Mouse (Mus musculus) cortical plate, adult 2 months (tissue): Measurements from ENCODE around the gene Tmem123. TPM values are rescaled to one million over a fixed set of nuclear protein-coding genes. Genes with fewer than 3 reads are reported as not detected.
A peak's percentile ranks its signal among the peaks of the same experiment; 100 is the strongest.

Experiments used
- H3K27ac ChIP-seq: fragments of 200-500 bp; 2 replicates; pipeline ENCODE4 v1.5.1; 2012; ENCODE audit warnings: low read length, control low read depth, inconsistent platforms; ENCODE audit not compliant: insufficient read depth
- H3K4me1 ChIP-seq: fragments of 200-500 bp; 2 replicates; pipeline ENCODE4 v1.6.1; 2011; ENCODE audit warnings: low read length; ENCODE audit not compliant: control insufficient read depth, insufficient read depth
- H3K4me3 ChIP-seq: fragments of 200-500 bp; 2 replicates; pipeline ENCODE4 v1.5.1; 2011; ENCODE audit warnings: mild to moderate bottlenecking, low read length, control low read depth; ENCODE audit not compliant: insufficient read depth
- CTCF ChIP-seq: fragments of 200-500 bp; IDR thresholded peaks from 2 replicates; pipeline ENCODE4 v1.5.1; 2011; ENCODE audit warnings: mild to moderate bottlenecking, control low read depth, low read length; ENCODE audit not compliant: insufficient read depth; ENCODE audit errors: extremely low read depth
- POLR2A ChIP-seq: fragments of 200-500 bp; IDR thresholded peaks from 2 replicates; pipeline ENCODE4 v1.6.1; 2011; ENCODE audit warnings: mild to moderate bottlenecking, low read length, control low read depth; ENCODE audit not compliant: insufficient read depth; ENCODE audit errors: extremely low read depth
- polyA plus RNA-seq: library from polyadenylated mRNA; depleted of rRNA; stranded (reverse); fragments of >200 nt; gene quantifications from 2 replicates; pipeline ENCODE4 v1.2.3, GENCODE M21; 2012; rRNA removed

Gene Tmem123
- polyA plus RNA-seq = 14.9 and 18.1 TPM in 2 replicates

- H3K4me3 ChIP-seq = peak within 1 kb of the TSS; percentile 53
- peak within 1 kb of the TSS; percentile 75 for H3K27ac ChIP-seq
- H3K4me1 ChIP-seq = no peaks in the 10 kb centered on the region
- TF ChIP-seq POLR2A (no peak), CTCF (no peak)
These were observed at the start of gene Tmem123 for GRCm38 (mm10) chr9:7763614-7764300. TSS of gene Tmem123 (plus strand) at chr9:7764041.

GRCm38 (mm10) chr9:7714062-7714907 lies 49.6 kb upstream of the Tmem123 start:
- no peaks in the 10 kb centered on the region for H3K4me1 ChIP-seq
- no peak overlapping the region for H3K27ac ChIP-seq
- H3K4me3 ChIP-seq = no peak overlapping the region
- TF ChIP-seq CTCF (peak; percentile 9; the same call in 1 of the 2 replicates), POLR2A (no peak)

- TF ChIP-seq POLR2A = no peak
- no peak for TF ChIP-seq CTCF
- Histone ChIP-seq H3K27ac (no peak overlapping the region), H3K4me1 (no peaks in the 10 kb centered on the region), H3K4me3 (no peak overlapping the region)
These were observed 49.0 kb upstream of the Tmem123 start for GRCm38 (mm10) chr9:7714908-7715175.

DNA sequence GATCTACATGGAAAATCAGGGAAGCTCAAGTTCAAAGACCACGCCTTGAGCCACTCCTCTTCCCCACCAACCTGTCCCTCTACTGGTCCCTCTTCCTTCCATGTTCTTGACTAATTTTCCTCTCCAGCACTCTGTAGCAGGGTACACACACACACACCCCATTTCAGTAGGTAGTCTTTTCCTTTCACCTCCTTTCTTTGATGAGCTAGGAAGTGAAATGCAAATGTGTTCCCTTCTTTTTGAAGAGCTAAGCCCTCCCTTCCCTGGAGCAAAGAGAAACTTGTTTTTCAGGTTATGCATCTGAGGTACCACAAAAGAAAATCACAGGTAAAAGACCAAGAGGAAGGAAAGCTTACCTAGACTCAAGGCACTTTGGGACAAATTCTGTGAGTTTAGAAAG lies 42.3 kb upstream of the Tmem123 start:
- no peak for TF ChIP-seq POLR2A
- TF ChIP-seq CTCF = no peak
- Histone ChIP-seq H3K27ac (no peak overlapping the region), H3K4me3 (no peak overlapping the region), H3K4me1 (no peaks in the 10 kb centered on the region)

DNA sequence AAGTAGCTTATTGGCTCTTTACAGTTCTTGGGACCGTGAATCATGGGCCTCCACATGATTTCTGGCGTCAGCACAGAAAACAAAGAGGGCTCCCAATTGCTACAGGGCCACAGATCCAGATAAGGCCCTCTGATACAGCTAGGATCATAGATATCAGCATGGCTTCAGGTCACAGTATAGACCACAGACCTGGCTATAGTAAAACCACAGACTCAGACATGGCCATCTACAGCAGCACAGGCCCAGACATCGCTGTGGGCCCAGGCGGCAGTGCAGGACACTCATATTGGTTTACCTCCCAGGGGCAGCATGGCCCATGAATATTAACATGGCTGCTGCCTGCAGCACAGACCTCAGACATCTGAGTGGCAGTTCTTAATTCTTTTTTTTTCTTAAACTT lies 34.8 kb upstream of the Tmem123 start:
- Histone ChIP-seq H3K4me1 (no peaks in the 10 kb centered on the region), H3K4me3 (no peak overlapping the region), H3K27ac (no peak overlapping the region)
- TF ChIP-seq POLR2A = no peak
- no peak for TF ChIP-seq CTCF

DNA sequence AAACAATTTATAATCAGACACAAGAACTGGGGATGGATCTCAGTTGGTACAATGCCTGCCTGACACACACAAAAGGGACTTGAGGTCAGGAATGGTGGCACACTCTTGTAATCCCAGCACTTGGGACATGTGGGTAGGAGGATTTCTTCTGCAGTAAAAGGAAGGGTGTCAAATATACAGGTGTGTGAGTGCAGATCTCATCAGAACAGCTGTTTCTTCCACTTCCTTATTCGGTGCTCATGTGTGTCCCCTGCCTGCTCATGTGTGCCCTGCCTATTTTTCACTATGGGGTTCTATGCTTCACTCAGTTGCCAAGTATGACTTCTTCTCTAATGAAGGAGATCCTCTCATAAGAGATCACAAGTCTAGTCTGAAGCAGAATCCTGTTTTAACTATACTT lies 21.1 kb upstream of the Tmem123 start:
- Histone ChIP-seq H3K4me1 (no peaks in the 10 kb centered on the region), H3K4me3 (no peak overlapping the region), H3K27ac (no peak overlapping the region)
- TF ChIP-seq POLR2A (no peak), CTCF (no peak)

DNA sequence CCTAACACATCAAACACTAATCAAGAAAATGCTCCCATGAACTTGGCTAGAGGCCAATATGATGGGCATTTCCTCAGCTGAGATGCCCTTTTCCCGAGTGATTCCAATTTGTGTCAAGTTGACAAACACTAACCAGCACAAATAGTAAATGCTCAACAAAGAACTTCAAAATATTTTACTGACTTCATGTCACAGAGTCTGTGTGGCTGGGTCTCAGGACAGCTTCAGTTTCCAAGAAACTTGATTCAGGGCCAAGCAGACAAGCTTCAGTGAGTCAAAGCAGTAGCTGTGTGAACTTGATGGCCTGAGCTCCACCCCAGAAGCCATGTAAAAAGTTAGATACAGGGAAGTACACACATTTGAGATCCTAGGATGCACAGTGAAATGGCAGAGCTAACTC lies 19.7 kb upstream of the Tmem123 start:
- Histone ChIP-seq H3K4me3 (no peak overlapping the region), H3K27ac (no peak overlapping the region), H3K4me1 (no peaks in the 10 kb centered on the region)
- TF ChIP-seq CTCF (no peak), POLR2A (no peak)

GRCm38 (mm10) chr9:7748881-7749280 lies 15.0 kb upstream of the Tmem123 start:
- H3K4me1 ChIP-seq = no peaks in the 10 kb centered on the region
- no peak overlapping the region for H3K27ac ChIP-seq
- H3K4me3 ChIP-seq = no peak overlapping the region
- TF ChIP-seq CTCF (no peak), POLR2A (no peak)

- Histone ChIP-seq H3K4me1 (no peaks in the 10 kb centered on the region), H3K27ac (no peak overlapping the region), H3K4me3 (no peak overlapping the region)
- no peak for TF ChIP-seq POLR2A
These were observed 14.3 kb upstream of the Tmem123 start for GRCm38 (mm10) chr9:7749537-7749936.

GRCm38 (mm10) chr9:7755889-7756423 lies 7.9 kb upstream of the Tmem123 start:
- H3K4me3 ChIP-seq = no peak overlapping the region
- TF ChIP-seq CTCF (no peak), POLR2A (no peak)
- H3K27ac ChIP-seq = no peak overlapping the region
- no peaks in the 10 kb centered on the region for H3K4me1 ChIP-seq
